Mouse (Mus musculus): ENCODE results near the gene H2-Q6. TPM values are rescaled to one million over a fixed set of nuclear protein-coding genes. Genes with fewer than 3 reads are reported as not detected.
A peak's percentile ranks its signal among the peaks of the same experiment; 100 is the strongest.
"Not testable (repeated sequence)": the region's sequence is repeated elsewhere in the genome, so short reads cannot be mapped to it uniquely, and the experiment has no call there.

Gene H2-Q6
- polyA plus RNA-seq, 1 experiment from 2014 or later, result 2.0 TPM

GRCm38 (mm10) chr17:35437386-35437936, 12.8 kb downstream of the H2-Q6 start:
- 56% methylated on average over 1 of the region's 1 CpGs for WGBS
- H3K36me3 ChIP-seq; H3K27ac ChIP-seq; ATAC-seq (ENCODE audit: insufficient number of reproducible peaks, insufficient read depth, low FRiP score, low TSS enrichment, low read depth); H3K4me1 ChIP-seq (replicated peaks); H3K4me3 ChIP-seq (replicated peaks); H3K9ac ChIP-seq (replicated peaks); H3K9me3 ChIP-seq; H3K4me2 ChIP-seq: not testable (repeated sequence)
- peaks cover 19% of the 10 kb centered on the region for H3K27me3 ChIP-seq

- not testable (repeated sequence) for ATAC-seq (ENCODE audit: insufficient number of reproducible peaks, insufficient read depth, low FRiP score, low TSS enrichment, low read depth); H3K4me2 ChIP-seq; H3K36me3 ChIP-seq; H3K4me1 ChIP-seq (replicated peaks); H3K9me3 ChIP-seq; H3K27ac ChIP-seq; H3K9ac ChIP-seq (replicated peaks)
- WGBS, result 80% methylated on average over 2 of the region's 3 CpGs
- Histone ChIP-seq H3K4me3 (replicated peaks) (0 out of 2 replicates have a peak overlapping the region, but pooled peaks have one; percentile 58), H3K27me3 (peaks cover 19% of the 10 kb centered on the region)
These were observed 13.7 kb downstream of the H2-Q6 start for GRCm38 (mm10) chr17:35438395-35438794.

- ATAC-seq (ENCODE audit: insufficient number of reproducible peaks, insufficient read depth, low FRiP score, low TSS enrichment, low read depth), result peak; percentile 88
- H3K9ac ChIP-seq (replicated peaks), result peak within 1 kb of the TSS; percentile 74
- H3K4me1 ChIP-seq (replicated peaks); H3K9me3 ChIP-seq; H3K27ac ChIP-seq; H3K36me3 ChIP-seq: not testable (repeated sequence)
- peaks cover 19% of the 10 kb centered on the region for H3K27me3 ChIP-seq
- 3% methylated on average over 18 of the region's 18 CpGs for WGBS
- H3K4me3 ChIP-seq (replicated peaks), result peak within 1 kb of the TSS; percentile 58
- peak within 1 kb of the TSS; percentile 91 for H3K4me2 ChIP-seq
These were observed 14.2 kb downstream of the H2-Q6 start, which contains the start of gene H2-Q7 for GRCm38 (mm10) chr17:35438885-35439284. Gene H2-Q7, plus strand, starts transcription at chr17:35439155.

GRCm38 (mm10) chr17:35439295-35439747, 14.7 kb downstream of the H2-Q6 start:
- WGBS, result 2% methylated on average over 47 of the region's 48 CpGs
- ATAC-seq (ENCODE audit: insufficient number of reproducible peaks, insufficient read depth, low FRiP score, low TSS enrichment, low read depth), result 0 out of 2 replicates have a peak, but pooled peaks have one; percentile 20
- not testable (repeated sequence) for H3K4me1 ChIP-seq (replicated peaks); H3K27ac ChIP-seq; H3K36me3 ChIP-seq; H3K9me3 ChIP-seq
- Histone ChIP-seq H3K27me3 (peaks cover 19% of the 10 kb centered on the region), H3K9ac (replicated peaks) (peak overlapping the region; percentile 74), H3K4me3 (replicated peaks) (peak overlapping the region; percentile 58), H3K4me2 (peak overlapping the region; percentile 91)

GRCm38 (mm10) chr17:35439925-35440645, 15.4 kb downstream of the H2-Q6 start:
- not testable (repeated sequence) for ATAC-seq (ENCODE audit: insufficient number of reproducible peaks, insufficient read depth, low FRiP score, low TSS enrichment, low read depth); H3K9ac ChIP-seq (replicated peaks); H3K27ac ChIP-seq; H3K4me1 ChIP-seq (replicated peaks); H3K36me3 ChIP-seq; H3K9me3 ChIP-seq
- 44% methylated on average over 27 of the region's 27 CpGs for WGBS
- peaks cover 16% of the 10 kb centered on the region for H3K27me3 ChIP-seq
- peak overlapping the region; percentile 91 for H3K4me2 ChIP-seq
- H3K4me3 ChIP-seq (replicated peaks), result peak overlapping the region; percentile 58

GRCm38 (mm10) chr17:35442376-35442775, 17.7 kb downstream of the H2-Q6 start:
- not testable (repeated sequence) for H3K9me3 ChIP-seq; H3K4me2 ChIP-seq; ATAC-seq (ENCODE audit: insufficient number of reproducible peaks, insufficient read depth, low FRiP score, low TSS enrichment, low read depth); H3K36me3 ChIP-seq; H3K9ac ChIP-seq (replicated peaks); H3K4me3 ChIP-seq (replicated peaks); H3K4me1 ChIP-seq (replicated peaks); H3K27ac ChIP-seq
- H3K27me3 ChIP-seq, result peaks cover 16% of the 10 kb centered on the region
- WGBS, result 89% methylated on average over 2 of the region's 2 CpGs

GRCm38 (mm10) chr17:35444510-35444909, 19.9 kb downstream of the H2-Q6 start:
- H3K27ac ChIP-seq; H3K4me1 ChIP-seq (replicated peaks); H3K4me2 ChIP-seq; ATAC-seq (ENCODE audit: insufficient number of reproducible peaks, insufficient read depth, low FRiP score, low TSS enrichment, low read depth); H3K27me3 ChIP-seq; H3K9me3 ChIP-seq; H3K9ac ChIP-seq (replicated peaks); H3K36me3 ChIP-seq; H3K4me3 ChIP-seq (replicated peaks): not testable (repeated sequence)
- WGBS, result 88% methylated on average over 2 of the region's 2 CpGs

GRCm38 (mm10) chr17:35458247-35458646, 33.6 kb downstream of the H2-Q6 start:
- H3K27ac ChIP-seq; H3K36me3 ChIP-seq; H3K27me3 ChIP-seq; H3K4me2 ChIP-seq; H3K4me3 ChIP-seq (replicated peaks); H3K4me1 ChIP-seq (replicated peaks); H3K9me3 ChIP-seq; ATAC-seq (ENCODE audit: insufficient number of reproducible peaks, insufficient read depth, low FRiP score, low TSS enrichment, low read depth); H3K9ac ChIP-seq (replicated peaks): not testable (repeated sequence)
- no CpG with 5 or more reads among the region's 1 CpGs for WGBS

- WGBS, result 74% methylated on average over 3 of the region's 9 CpGs
These were observed 36.1 kb downstream of the H2-Q6 start for GRCm38 (mm10) chr17:35460513-35461341.

GRCm38 (mm10) chr17:35465651-35466050, 41.0 kb downstream of the H2-Q6 start:
- H3K4me1 ChIP-seq (replicated peaks); H3K36me3 ChIP-seq; H3K4me3 ChIP-seq (replicated peaks); ATAC-seq (ENCODE audit: insufficient number of reproducible peaks, insufficient read depth, low FRiP score, low TSS enrichment, low read depth); H3K4me2 ChIP-seq; H3K27ac ChIP-seq; H3K9ac ChIP-seq (replicated peaks); H3K9me3 ChIP-seq: not testable (repeated sequence)
- WGBS, result 9% methylated on average over 8 of the region's 8 CpGs
- peaks cover 24% of the 10 kb centered on the region for H3K27me3 ChIP-seq

More at GRCm38 (mm10) chr17:35460513-35461341, 36.1 kb downstream of the H2-Q6 start:
- H3K27ac ChIP-seq; H3K27me3 ChIP-seq; H3K4me3 ChIP-seq (replicated peaks); H3K36me3 ChIP-seq; ATAC-seq (ENCODE audit: insufficient number of reproducible peaks, insufficient read depth, low FRiP score, low TSS enrichment, low read depth); H3K4me1 ChIP-seq (replicated peaks); H3K9ac ChIP-seq (replicated peaks); H3K9me3 ChIP-seq; H3K4me2 ChIP-seq: not testable (repeated sequence)

GRCm38 (mm10) chr17:35468936-35469335, 44.3 kb downstream of the H2-Q6 start:
- 58% methylated on average over 3 of the region's 3 CpGs for WGBS
- H3K9ac ChIP-seq (replicated peaks); H3K4me2 ChIP-seq; H3K27ac ChIP-seq; H3K36me3 ChIP-seq; H3K9me3 ChIP-seq; ATAC-seq (ENCODE audit: insufficient number of reproducible peaks, insufficient read depth, low FRiP score, low TSS enrichment, low read depth); H3K4me3 ChIP-seq (replicated peaks): not testable (repeated sequence)
- Histone ChIP-seq H3K4me1 (replicated peaks) (peaks cover 11% of the 10 kb centered on the region), H3K27me3 (peaks cover 50% of the 10 kb centered on the region)
